Mouse (Mus musculus) forebrain, embryonic 16.5 days (tissue): ENCODE measurements at regions not wholly inside any gene's neighbourhood (a gene's known extent, or its start where the extent isn't known, plus 50 kb on each side); places are given as distances from the start of the nearest gene placed in this dataset.

Experiments used
- ATAC-seq: fragments of 200-750 bp; cut with Nextera tagmentation; 2 replicates; pipeline ENCODE4 v1.8.0; 2017; ENCODE audit warnings: mild to moderate bottlenecking, moderate library complexity
- H3K27ac ChIP-seq: fragments of 300-500 bp; sonication (generic); 2 replicates; pipeline ENCODE4 v1.5.1; 2014; ENCODE audit warnings: low read length, control low read depth
- H3K27me3 ChIP-seq: fragments of 300-500 bp; sonication (generic); replicated peaks from 2 replicates; pipeline ENCODE4 v1.6.1; 2014; ENCODE audit warnings: low read length; ENCODE audit not compliant: control insufficient read depth, insufficient read depth
- H3K36me3 ChIP-seq: fragments of 300-500 bp; sonication (generic); 2 replicates; pipeline ENCODE4 v1.6.1; 2014; ENCODE audit not compliant: control insufficient read depth, insufficient read depth
- H3K4me1 ChIP-seq: fragments of 300-500 bp; sonication (generic); replicated peaks from 2 replicates; pipeline ENCODE4 v1.6.1; 2014; ENCODE audit warnings: low read length; ENCODE audit not compliant: control insufficient read depth, insufficient read depth
- H3K4me2 ChIP-seq: fragments of 300-500 bp; sonication (generic); 2 replicates; pipeline ENCODE4 v1.6.1; 2014; ENCODE audit warnings: mild to moderate bottlenecking, low read length, control low read depth
- H3K4me3 ChIP-seq: fragments of 300-500 bp; sonication (generic); replicated peaks from 2 replicates; pipeline ENCODE4 v1.5.1; 2014; ENCODE audit warnings: mild to moderate bottlenecking, low read length, control low read depth
- H3K9ac ChIP-seq: fragments of 300-500 bp; sonication (generic); replicated peaks from 2 replicates; pipeline ENCODE4 v1.6.1; 2014; ENCODE audit warnings: low read depth, low read length, control low read depth
- H3K9me3 ChIP-seq: fragments of 300-500 bp; sonication (generic); 2 replicates; pipeline ENCODE4 v1.6.1; 2016; ENCODE audit warnings: low read length; ENCODE audit not compliant: control insufficient read depth
- WGBS: fragments of 180-500 bp; shearing (Covaris S2); extraction: QIAGEN DNeasy Blood & Tissue Kit; methylation state at CpG from one replicate; pipeline ENCODE4 v1.1.7; 2014; 5-methylcytosine and 5-hydroxymethylcytosine counted together

- Histone ChIP-seq H3K27ac (no peak overlapping the region), H3K36me3 (no peaks in the 10 kb centered on the region), H3K4me2 (no peak overlapping the region), H3K9ac (no peak overlapping the region), H3K4me1 (no peaks in the 10 kb centered on the region), H3K9me3 (no peaks in the 10 kb centered on the region), H3K4me3 (no peak overlapping the region), H3K27me3 (no peaks in the 10 kb centered on the region)
- no peak for ATAC-seq
- WGBS: 77% methylated on average over 3 of the region's 3 CpGs
Observed at GRCm38 (mm10) chr13:82274733-82275132, 491.9 kb downstream of the Cetn3 start.

GRCm38 (mm10) chr13:82276001-82276400 is 493.1 kb downstream of the Cetn3 start:
- no peak for ATAC-seq
- H3K4me2 ChIP-seq: no peak overlapping the region
- no peaks in the 10 kb centered on the region for H3K36me3 ChIP-seq
- H3K9ac ChIP-seq: no peak overlapping the region
- H3K4me1 ChIP-seq: no peaks in the 10 kb centered on the region
- H3K4me3 ChIP-seq: no peak overlapping the region
- 74% methylated on average over 3 of the region's 3 CpGs for WGBS
- no peak overlapping the region for H3K27ac ChIP-seq
- H3K9me3 ChIP-seq: no peaks in the 10 kb centered on the region
- no peaks in the 10 kb centered on the region for H3K27me3 ChIP-seq

- Histone ChIP-seq H3K9me3 (no peaks in the 10 kb centered on the region), H3K9ac (no peak overlapping the region), H3K4me3 (no peak overlapping the region), H3K4me2 (no peak overlapping the region), H3K36me3 (no peaks in the 10 kb centered on the region), H3K27me3 (no peaks in the 10 kb centered on the region), H3K27ac (no peak overlapping the region), H3K4me1 (no peaks in the 10 kb centered on the region)
- WGBS: 90% methylated on average over 4 of the region's 4 CpGs
- ATAC-seq: no peak
Observed at GRCm38 (mm10) chr13:82280744-82281143, 497.9 kb downstream of the Cetn3 start.

GRCm38 (mm10) chr13:82295834-82296233 is 513.0 kb downstream of the Cetn3 start:
- peaks cover 2% of the 10 kb centered on the region; the same call in 1 of the 2 replicates for H3K9me3 ChIP-seq
- no peak overlapping the region for H3K4me2 ChIP-seq
- ATAC-seq: no peak
- 40% methylated on average over 3 of the region's 3 CpGs for WGBS
- no peaks in the 10 kb centered on the region for H3K4me1 ChIP-seq
- H3K4me3 ChIP-seq: no peak overlapping the region
- H3K27ac ChIP-seq: no peak overlapping the region
- no peak overlapping the region for H3K9ac ChIP-seq
- no peaks in the 10 kb centered on the region for H3K27me3 ChIP-seq
- no peaks in the 10 kb centered on the region for H3K36me3 ChIP-seq

- Histone ChIP-seq H3K9ac (no peak overlapping the region), H3K4me2 (no peak overlapping the region), H3K9me3 (peaks cover 2% of the 10 kb centered on the region; the same call in 1 of the 2 replicates), H3K27ac (0 out of 2 replicates have a peak overlapping the region, but pooled peaks have one; percentile 12), H3K36me3 (no peaks in the 10 kb centered on the region), H3K4me3 (no peak overlapping the region), H3K27me3 (no peaks in the 10 kb centered on the region), H3K4me1 (peaks cover 3% of the 10 kb centered on the region; the same call in 1 of the 2 replicates)
- no peak for ATAC-seq
- WGBS: 12% methylated on average over 2 of the region's 2 CpGs
Observed at GRCm38 (mm10) chr13:82304227-82304626, 521.4 kb downstream of the Cetn3 start.

GRCm38 (mm10) chr13:82305076-82305475 is 522.2 kb downstream of the Cetn3 start:
- ATAC-seq: peak; percentile 80
- 15% methylated on average over 6 of the region's 6 CpGs for WGBS
- H3K9me3 ChIP-seq: peaks cover 2% of the 10 kb centered on the region; the same call in 1 of the 2 replicates

GRCm38 (mm10) chr13:82308336-82308735 is 525.5 kb downstream of the Cetn3 start:
- Histone ChIP-seq H3K27me3 (no peaks in the 10 kb centered on the region), H3K4me3 (no peak overlapping the region), H3K9ac (no peak overlapping the region), H3K4me2 (no peak overlapping the region), H3K4me1 (peaks cover 3% of the 10 kb centered on the region; the same call in 1 of the 2 replicates), H3K27ac (no peak overlapping the region), H3K36me3 (no peaks in the 10 kb centered on the region), H3K9me3 (no peaks in the 10 kb centered on the region; the same call in 1 of the 2 replicates)
- ATAC-seq: no peak
- 59% methylated on average over 8 of the region's 8 CpGs for WGBS

More at GRCm38 (mm10) chr13:82305076-82305475, 522.2 kb downstream of the Cetn3 start:
- peaks cover 3% of the 10 kb centered on the region; the same call in 1 of the 2 replicates for H3K4me1 ChIP-seq
- no peak overlapping the region for H3K4me3 ChIP-seq
- no peaks in the 10 kb centered on the region for H3K27me3 ChIP-seq
- H3K27ac ChIP-seq: no peak overlapping the region
- H3K36me3 ChIP-seq: no peaks in the 10 kb centered on the region
- no peak overlapping the region for H3K4me2 ChIP-seq
- H3K9ac ChIP-seq: no peak overlapping the region

GRCm38 (mm10) chr13:82316573-82317202 is 533.8 kb downstream of the Cetn3 start:
- no peak overlapping the region for H3K4me3 ChIP-seq
- no peaks in the 10 kb centered on the region; the same call in 1 of the 2 replicates for H3K9me3 ChIP-seq
- WGBS: 54% methylated on average over 5 of the region's 5 CpGs
- no peaks in the 10 kb centered on the region for H3K27me3 ChIP-seq
- H3K4me2 ChIP-seq: no peak overlapping the region
- H3K27ac ChIP-seq: peak overlapping the region; percentile 74
- H3K4me1 ChIP-seq: peaks cover 2% of the 10 kb centered on the region; the same call in 1 of the 2 replicates
- peak; percentile 67 for ATAC-seq
- H3K9ac ChIP-seq: no peak overlapping the region
- H3K36me3 ChIP-seq: no peaks in the 10 kb centered on the region

GRCm38 (mm10) chr13:82317203-82317580 is 534.3 kb downstream of the Cetn3 start:
- no peak overlapping the region for H3K4me3 ChIP-seq
- no peaks in the 10 kb centered on the region for H3K36me3 ChIP-seq
- H3K9ac ChIP-seq: no peak overlapping the region
- H3K27ac ChIP-seq: peak overlapping the region; percentile 74
- ATAC-seq: peak; percentile 75
- no peak overlapping the region for H3K4me2 ChIP-seq
- 67% methylated on average over 2 of the region's 2 CpGs for WGBS
- no peaks in the 10 kb centered on the region for H3K9me3 ChIP-seq
- H3K4me1 ChIP-seq: peaks cover 2% of the 10 kb centered on the region; the same call in 1 of the 2 replicates
- H3K27me3 ChIP-seq: no peaks in the 10 kb centered on the region
